Mouse (Mus musculus) brain, embryonic 18.5 days (tissue): ENCODE results near the gene Mia2.

ENCODE experiments used
- DNase-seq: peaks from one replicate; pipeline ENCODE4 v3.0.0-alpha.2; 2012; ENCODE audit warnings: low read depth, low spot score

The Mia2 gene

GRCm38 (mm10) chr12:59104771-59105170 lies 9.2 kb downstream of the Mia2 start:
- no peak for DNase-seq

DNA sequence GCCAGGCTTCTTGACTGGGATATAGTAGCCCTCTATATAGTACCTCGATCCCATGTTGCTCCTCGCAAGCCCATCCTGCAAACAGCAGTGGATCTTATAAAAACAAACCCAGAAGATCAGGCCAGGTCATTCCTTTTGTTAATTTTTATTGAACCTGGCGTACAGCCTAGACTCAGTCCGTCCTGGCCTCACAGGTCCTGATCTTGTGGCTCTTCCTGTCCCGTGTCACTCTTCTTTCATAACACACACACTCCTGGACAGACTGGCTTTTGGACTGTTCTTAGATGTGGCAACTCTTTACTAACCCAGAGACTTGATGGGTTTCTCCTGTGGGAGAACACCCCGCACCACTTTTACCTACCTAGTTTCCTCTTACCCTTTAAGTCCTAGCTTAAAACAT lies 10.3 kb downstream of the Mia2 start:
- DNase-seq = no peak

DNA sequence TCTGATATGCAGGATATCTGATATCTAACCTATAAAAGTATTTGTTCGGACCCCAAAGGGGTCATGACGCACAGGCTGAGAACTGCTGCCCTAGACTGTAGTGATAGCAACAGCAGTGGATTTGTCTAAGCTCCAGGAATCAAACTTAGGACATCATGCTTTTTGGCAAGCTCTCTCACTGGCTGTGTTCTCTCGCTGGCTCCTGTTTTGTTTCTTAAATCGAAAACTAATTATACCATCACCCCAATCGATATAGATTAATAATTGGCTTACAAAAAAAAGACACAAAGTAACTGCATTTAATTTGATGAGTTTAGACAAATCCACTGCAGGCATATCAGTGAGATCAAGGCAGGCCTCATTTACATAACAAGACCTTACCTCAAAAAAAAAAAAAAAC lies 10.9 kb downstream of the Mia2 start:
- DNase-seq = no peak

- no peak for DNase-seq
Observed at GRCm38 (mm10) chr12:59107926-59108325, 12.3 kb downstream of the Mia2 start.

- DNase-seq = no peak
Observed at GRCm38 (mm10) chr12:59117184-59117583, 21.6 kb downstream of the Mia2 start.

GRCm38 (mm10) chr12:59125426-59125825 lies 29.8 kb downstream of the Mia2 start:
- DNase-seq = no peak

DNA sequence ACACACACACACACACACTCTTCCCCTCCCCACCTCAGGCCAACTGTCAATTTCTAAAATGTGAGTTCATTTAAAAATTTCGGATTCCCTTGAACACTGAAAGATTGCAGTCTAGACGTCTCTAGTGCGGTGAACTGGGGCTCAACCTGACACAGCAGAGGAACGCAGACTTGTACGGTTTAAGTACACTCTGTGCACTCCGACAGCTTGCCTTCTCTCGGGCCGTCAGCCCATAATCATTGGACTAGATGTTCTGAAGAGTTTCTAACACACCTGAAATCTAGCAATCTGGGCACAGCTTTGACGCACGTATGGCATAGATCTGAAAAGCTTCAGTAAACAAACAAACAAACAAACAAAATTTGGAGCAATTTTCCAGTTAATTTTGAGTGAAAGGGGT lies 32.9 kb downstream of the Mia2 start:
- DNase-seq = no peak

DNA sequence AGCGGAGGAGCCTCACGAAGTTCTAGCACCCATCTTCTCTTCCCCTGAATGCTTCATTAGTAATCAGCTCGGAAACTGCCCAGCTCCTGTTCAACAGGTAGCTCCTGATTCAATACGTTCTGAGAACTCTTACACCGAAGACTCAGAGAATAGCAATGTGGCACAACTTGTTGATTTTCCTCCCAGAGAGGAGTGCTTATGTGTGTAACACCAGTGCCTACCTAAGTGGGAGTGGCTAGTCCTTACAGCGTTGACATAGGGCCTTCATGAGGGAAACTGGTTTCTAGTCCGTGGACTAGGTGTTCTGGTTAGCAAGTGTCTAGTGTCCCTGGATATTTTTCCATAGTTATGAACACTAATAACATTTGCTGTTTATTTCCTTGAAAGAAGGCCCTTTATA lies 33.4 kb downstream of the Mia2 start:
- no peak for DNase-seq

- DNase-seq = no peak
Observed at GRCm38 (mm10) chr12:59129592-59129991, 34.0 kb downstream of the Mia2 start.

DNA sequence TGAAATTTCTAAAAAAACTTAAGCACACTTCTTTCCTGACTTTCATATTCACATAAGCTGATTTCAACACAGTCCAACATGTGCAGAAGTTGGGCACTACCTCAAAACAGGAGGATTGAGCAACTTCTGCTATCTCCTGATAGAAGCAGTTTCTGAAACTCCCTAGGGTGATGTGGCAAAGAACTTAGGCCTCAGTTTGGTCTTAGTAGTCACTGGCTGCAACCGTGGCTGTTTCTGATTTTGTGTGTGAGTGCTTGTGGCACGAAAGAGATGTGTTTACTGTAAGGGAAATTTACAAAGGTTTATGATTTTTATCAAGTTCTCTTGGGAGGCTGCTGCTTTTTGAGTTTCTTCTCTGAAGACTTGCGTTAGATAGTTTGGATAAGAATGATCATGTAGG lies 34.6 kb downstream of the Mia2 start:
- DNase-seq = no peak

- peak; percentile 78 for DNase-seq
Observed at GRCm38 (mm10) chr12:59130651-59131577, 35.3 kb downstream of the Mia2 start.

DNA sequence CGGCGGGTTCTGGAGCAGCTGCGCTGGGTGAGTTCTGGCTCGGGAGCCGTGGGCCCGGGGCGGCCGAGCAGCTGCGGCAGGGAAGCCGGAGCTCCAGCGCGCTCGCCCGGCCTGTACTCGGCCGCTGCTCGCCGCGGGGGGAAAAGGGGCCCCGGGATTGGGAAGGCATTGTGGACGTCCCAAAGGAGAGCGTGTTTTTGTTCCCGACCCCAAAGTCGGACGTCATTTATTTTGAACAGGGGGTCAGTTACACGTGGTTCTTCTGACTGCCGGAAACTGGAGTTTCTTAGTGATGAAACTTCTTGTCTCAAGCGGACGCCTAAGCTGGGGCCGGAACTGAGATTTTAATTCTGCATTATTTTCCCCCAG lies 36.0 kb downstream of the Mia2 start:
- DNase-seq = no peak

- DNase-seq = no peak
Observed at GRCm38 (mm10) chr12:59132462-59132861, 36.9 kb downstream of the Mia2 start.

DNA sequence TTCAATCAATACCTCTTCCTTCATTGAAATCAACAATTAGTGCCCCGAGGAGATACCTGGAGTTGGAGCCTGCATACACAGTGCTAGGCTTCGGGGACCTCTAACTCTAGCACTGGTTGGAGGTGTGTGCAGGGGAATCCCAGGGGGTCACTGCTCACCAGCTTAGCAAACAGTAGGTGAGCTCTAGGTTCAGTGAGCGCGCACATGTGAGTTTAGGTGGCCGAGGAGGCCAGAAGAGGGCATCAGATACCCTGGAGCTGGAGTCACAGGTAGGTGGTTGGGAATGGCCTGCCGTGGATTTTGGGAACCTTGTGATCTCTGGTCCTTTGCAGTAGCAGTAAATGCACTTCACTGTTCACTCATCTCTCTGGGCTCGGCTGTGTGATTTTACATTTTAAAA lies 37.3 kb downstream of the Mia2 start:
- DNase-seq = no peak

GRCm38 (mm10) chr12:59133437-59133999 lies 37.9 kb downstream of the Mia2 start:
- DNase-seq = no peak

DNA sequence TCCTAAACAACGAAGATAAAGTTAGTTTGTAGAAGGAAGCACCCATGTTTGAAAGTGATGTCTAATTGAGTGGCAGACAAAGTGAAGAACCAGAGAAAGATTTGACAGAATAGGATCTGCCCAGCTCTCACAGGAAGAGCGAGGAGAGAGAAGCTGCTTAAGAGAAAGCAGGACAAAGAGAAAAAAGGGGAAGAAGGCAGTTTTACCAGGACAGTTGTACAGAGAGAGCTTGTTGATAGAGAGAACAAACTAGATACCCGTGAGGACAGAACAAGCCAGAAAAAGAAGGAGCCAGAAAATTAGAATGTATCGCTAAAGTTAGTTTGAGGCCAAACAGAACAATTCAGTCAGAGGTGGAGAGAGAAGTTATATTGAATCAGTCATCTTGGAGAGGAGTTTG lies 39.5 kb downstream of the Mia2 start:
- DNase-seq = no peak

DNA sequence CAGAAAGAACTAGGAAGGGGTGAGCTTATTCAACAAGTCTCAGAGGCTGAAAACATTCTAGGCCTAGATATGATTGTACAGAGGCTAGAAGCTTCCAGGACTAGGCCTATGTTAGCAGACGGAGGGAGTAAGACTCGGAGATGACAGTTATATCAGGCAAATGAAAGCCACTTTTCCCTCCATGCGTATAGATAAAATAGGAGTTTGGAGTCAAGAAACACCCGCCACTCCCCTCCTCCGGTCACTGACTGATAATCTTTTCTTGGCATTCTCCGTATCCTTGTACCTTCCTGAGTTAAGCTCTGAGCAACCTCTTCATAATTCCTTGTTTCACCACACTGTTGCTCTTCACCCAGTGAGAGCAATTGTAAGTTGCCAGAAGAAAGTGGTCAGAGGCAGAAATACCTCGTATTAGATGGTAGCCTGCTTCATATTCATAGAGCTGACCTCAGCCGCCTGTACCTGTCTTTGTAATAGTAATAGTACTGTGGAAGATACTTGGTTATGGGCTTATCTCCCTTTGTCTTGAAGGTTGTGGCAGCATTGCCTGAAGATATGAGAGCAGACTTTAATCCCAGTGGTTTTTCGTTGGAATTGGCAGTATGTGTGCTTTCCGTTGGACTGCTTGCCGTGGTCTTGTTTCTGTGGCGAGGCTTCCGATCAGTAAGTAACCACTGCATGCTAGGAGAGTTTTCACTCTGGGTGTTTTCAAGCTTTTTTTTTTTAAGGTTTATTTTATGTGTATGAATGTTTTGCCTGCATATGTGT lies 40.1 kb downstream of the Mia2 start:
- no peak for DNase-seq

DNA sequence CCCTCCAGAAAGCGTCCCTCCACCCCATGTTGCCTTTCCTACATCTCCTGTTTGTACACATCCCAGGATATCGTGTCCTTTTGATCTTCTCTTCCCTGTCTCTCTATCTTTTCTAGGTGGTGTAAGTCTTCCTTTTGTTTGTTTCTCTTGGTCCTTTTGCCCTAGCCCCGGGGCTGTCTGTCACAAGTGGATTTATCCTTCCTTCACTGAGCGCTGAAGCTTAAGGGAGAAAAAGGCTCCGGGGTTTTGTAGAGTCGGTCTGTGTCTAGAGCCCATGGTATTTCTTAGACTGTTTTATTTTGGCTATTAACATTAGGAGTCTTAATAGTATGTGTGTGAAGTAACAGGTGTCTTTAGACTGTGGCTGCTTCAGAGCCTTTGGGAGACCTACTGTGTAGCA lies 41.4 kb downstream of the Mia2 start:
- DNase-seq = no peak

- DNase-seq = no peak
Observed at GRCm38 (mm10) chr12:59139372-59139771, 43.8 kb downstream of the Mia2 start.

- no peak for DNase-seq
Observed at GRCm38 (mm10) chr12:59145130-59145529, 49.5 kb downstream of the Mia2 start.

DNA sequence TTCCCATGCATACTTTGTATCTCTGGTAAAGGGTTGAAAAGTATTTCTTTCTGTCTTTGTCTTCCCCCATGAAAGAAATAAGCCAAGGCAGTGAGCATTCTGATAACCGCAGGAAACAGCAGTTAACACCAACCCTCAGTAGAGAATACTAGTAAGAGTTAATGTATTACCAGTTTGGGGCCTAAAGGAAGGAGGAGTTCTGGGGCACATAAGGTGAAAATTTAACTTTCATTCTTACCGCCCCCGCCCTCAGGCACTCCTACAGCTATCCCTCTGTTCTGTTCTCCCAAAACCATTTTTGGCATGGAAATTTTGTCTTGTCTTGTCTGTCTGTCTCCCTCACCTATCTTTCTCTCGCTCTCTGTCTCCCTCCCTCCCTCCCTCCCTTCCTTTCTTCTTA lies 54.1 kb downstream of the Mia2 start:
- DNase-seq = no peak

DNA sequence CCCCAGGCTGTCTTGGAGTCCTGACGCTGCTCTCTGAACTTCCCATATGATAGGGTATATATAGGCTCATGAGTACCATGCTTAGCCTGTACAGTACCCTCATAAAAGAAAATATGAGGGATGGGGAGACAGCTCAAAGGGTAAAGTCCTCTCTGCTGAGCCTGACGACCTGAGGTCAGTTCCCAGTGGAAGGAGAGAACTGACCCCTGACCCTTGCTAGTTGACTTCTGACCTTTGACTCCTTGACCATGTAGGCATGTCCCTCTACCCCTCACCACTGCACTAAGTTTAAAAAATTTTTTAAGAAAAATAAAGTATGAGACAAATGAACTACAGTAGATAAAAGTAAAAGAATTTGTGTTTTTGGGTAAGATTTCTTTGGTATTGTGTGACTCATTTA lies 65.5 kb downstream of the Mia2 start:
- no peak for DNase-seq

DNA sequence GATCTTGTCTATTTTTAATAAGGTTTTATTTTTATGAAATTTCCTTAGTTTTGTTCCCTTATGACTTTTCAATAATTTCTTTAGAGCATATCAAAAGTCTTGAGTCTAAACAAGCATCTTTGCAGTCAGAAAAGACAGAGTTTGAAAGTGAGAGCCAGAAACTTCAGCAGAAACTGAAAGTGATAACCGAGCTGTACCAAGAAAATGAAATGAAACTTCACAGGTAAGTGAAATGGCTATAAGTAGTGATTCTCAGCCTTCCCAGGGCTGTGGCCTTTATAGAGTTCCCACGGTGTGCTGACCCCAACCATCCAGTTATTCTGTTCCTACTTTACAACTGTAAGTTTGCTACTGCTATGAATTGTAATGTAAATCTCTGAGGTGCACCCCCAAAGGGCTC lies 67.2 kb downstream of the Mia2 start:
- DNase-seq = no peak
